Mouse (Mus musculus): ENCODE results near the gene Rbm24.

Gene Rbm24

DNA sequence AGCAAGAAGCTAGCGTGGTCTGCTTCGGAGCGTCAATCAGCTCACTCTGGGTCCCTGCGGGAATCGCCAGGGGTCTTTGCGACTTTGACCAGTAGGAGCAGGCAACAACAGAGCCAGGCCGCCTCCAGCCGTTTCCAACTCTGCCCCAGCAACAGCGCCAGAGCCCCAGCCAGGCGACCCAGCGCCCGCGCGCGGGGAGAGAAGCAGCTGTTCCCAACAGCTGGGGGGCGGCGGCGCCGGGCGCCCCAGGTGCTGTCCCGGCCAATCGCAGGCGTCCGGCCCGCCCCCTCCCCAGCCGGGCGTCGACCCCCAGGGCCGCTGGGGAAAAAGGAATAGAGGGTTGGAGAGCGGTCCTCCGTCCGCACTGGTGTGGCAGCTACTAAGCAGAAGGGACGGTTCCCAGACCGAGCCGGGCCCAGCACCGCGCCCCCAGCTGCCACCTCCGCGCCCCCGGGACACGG, at the start of gene Rbm24:
Rbm24 (plus strand) TSS at position 294 of the 461 bp plus-strand sequence.
- DNase-seq = peak; percentile 15

DNA sequence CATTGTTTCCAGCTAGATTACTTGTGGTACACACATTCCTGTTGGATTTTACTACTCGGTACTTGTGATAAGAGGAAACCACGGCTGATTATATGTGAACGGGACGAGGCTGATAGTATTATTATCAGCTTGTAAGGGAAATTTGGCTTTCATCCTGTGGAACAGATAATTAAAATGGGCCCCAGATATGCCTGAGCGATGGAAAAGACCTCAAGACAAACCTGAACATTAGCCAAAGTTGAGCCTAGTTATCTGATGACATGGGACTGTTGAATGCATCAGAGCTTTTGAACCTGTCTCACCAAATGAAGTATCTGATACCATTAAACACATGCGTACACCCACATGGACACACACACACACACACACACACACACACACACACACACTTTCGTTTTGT, 45.4 kb upstream of the Rbm24 start:
- no peak for DNase-seq

- no peak for DNase-seq
Measured at GRCm38 (mm10) chr13:46375371-46375770, 42.9 kb upstream of the Rbm24 start.

DNA sequence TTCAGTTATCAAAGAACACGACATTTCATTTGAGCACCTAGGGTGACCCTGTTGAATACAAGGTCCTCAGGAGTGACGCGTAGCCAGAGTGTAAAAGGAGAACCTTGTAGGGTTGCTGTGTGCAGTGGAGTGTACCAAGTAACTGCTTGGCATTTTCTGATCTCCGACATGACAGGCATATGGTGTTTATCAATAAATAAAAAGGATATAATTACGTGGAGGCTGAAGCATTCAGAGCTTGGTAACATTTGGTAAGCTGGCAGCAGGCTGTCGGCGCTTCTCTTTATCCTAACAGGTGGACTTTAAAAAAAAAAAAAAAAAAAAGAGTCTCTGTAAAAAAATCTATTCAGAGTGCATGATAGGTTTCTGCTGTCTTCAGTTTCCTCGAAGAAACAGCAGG, 30.8 kb upstream of the Rbm24 start:
- DNase-seq = no peak

DNA sequence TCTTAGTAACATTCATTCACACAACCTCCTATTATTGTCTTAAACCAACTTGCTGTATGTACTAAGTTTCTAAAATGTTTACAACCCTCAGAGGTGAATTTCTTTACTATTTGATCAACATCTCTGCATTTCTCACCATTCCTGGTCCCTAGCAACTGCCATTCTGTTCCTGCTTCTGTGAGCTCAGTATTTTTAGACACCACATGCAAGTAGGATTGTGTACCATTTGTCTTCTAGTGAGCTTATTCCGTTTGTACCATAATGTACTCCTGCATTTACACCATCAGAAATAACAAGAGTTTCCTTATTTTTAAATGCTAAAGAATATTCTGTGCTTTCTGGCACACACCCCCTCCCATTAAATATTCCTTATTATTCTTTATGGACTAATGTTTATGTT, 26.6 kb upstream of the Rbm24 start:
- no peak for DNase-seq

- no peak for DNase-seq
Measured at GRCm38 (mm10) chr13:46392893-46393292, 25.3 kb upstream of the Rbm24 start.

DNA sequence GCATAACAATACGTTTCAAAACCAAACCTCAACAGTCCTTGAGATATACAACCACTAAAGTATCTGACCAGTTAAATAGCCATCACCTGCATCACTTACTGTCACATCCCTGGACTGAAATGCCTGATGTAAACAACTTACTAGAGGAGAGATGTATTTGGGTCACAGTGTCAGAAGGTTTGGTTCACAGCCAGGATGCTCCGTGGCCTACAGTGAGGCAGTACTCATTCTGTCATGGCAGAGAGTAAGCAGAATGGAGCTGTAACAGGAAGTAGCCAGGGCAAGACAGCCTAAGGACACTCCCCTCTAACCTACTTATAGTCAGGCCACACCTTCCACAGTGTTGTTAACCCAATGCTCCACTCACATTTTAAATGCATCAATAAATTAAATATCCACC, 24.3 kb upstream of the Rbm24 start:
- no peak for DNase-seq

- DNase-seq = no peak
Measured at GRCm38 (mm10) chr13:46397235-46397634, 21.0 kb upstream of the Rbm24 start.

DNA sequence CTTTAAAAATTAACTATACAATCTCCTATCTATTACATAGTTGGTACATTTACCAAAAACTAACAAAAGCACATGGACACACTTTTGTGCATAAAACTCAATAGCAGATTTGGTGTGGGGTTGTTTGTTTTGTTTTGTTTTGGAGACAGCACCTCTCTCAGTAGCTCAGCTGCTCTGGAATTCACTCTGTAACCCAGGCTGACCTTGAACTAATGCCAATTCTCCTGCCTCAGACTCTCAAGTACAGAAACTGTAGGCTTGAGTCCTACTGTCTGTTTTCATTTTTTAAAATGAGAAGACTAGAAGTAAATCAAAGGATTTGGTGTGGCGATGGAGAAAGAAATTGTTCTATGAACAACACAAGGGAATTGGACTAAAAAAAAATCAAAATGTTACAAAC, 11.1 kb upstream of the Rbm24 start:
- no peak for DNase-seq

DNA sequence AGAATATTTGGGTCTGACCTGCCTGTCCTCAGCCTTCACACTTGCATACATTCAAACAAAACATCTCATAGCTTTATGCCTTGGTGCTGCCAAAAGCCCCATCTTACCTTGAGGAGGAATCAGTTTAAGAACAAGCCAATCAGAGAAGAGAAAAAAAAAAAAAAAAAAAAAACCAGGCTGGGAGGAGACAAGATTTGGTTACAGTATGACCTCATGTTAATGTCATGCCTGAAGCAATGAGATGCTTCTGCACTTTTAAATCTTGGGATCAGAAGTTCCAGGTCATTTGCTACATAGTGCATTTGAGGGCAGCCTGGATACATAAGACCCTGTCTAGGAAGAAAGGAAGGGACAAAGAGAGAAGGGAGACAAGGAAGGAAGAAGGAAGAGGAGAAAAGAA, 6.0 kb upstream of the Rbm24 start:
- DNase-seq = no peak

- DNase-seq = no peak
Measured at GRCm38 (mm10) chr13:46413588-46413987, 4.6 kb upstream of the Rbm24 start.

DNA sequence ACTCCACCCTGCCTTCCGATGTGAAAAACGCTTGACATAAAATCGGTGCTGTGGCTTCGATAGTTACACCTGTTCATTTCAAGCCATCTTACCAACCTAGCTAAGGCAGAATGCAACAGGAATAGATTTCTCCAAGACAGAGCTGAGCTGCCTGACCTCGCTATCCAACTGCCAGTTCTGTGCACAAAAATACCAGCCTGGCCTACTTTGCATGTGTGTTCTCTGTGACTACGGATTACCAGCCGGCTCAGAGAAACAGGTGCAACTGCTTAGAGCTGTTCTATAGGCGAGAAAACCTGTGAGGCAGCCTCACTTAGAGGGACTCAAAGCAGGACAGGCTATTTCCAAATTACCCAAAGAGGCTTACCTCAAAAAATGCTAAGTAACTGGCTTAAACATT, 4.2 kb upstream of the Rbm24 start:
- no peak for DNase-seq

- no peak for DNase-seq
Measured at GRCm38 (mm10) chr13:46416021-46416420, 2.2 kb upstream of the Rbm24 start.

DNA sequence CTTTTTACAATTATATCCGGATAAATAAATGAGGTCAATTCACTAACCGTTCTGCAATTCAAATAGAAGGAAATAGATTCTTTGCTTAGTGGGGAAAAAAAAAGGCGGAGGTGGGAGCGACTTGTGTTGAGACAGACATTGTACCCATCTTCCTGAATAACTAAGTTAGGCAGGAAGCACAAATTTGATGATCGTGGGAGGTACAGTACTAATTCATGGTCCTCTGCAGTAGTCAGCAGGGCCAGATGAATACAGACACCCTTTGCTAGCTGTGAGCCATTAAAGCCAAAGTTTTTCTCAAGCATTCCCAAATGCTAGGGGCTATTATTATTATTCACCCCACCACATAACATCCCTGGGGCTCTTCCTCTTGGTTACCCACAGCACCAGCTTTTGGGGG, 640 bp upstream of the Rbm24 start:
- no peak for DNase-seq

DNA sequence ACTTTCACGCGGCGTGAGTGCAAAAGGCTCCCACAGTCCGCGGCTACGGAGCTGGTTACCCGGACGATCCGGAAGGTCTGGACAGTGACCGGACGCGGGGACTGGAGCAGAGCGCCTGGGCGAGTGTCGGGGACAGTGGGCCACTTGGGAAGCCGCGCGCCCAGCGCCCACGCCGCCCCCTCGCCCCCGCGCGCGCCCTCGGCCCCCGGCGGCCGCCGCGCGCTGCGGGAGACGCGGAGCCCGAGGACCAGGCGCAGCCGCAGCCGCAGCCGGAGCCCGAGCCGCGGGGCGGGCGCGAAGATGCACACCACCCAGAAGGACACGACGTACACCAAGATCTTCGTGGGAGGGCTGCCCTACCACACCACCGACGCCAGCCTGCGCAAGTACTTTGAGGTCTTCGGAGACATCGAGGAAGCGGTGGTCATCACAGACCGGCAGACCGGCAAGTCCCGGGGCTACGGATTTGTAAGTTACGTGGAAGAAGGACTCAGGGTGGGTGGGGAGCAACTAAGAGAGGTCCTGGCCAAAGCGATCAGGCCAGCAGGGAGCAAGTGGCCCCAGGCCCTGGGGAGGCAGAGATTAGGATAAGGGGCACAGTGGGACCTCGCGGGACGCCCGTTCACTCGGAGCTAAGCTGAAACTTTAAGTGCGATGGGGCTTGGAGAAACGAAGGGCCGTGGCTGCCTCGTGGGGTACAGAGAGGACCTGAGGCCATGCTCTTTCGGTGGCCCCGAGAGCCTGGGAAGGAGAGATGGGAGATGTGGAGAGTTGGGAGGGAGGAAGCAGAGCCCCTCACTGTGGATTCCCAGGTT, 704 bp downstream of the Rbm24 start:
- peak; percentile 19 for DNase-seq

DNA sequence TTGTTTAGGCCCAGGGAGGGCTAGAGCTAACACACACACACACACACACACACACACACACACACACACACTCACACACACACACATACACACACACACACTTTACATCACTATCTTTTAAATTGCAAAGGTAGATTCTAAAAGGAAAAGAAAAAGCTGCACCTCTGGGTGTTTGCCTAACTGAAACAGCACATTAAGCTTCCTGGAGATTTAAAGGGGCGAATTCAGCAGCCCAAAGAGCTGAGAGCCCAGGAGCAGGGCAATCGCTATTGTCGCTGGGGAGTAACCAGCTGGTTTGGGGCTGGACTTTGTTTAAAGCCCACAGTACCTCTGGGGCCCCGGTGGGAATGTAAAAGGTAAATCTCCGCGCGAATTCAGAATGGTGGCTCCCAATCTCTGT, 1.4 kb downstream of the Rbm24 start:
- DNase-seq = no peak

DNA sequence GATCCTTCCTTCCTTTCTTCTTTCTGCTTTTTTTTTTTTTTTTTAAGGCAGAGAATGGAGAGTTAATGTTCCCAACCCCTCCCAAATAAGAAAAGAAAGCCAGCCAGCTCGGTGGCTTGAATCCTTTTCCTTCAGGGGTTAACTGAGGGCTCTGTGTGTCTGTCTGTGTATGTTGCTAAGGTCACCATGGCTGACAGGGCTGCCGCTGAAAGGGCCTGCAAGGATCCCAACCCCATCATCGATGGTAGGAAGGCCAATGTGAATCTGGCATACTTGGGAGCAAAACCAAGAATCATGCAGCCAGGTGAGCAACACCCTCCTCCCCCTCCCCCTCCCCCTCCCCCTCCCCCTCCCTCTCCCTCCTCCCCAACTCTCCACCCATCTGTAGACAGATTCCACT, 1.9 kb downstream of the Rbm24 start:
- DNase-seq = no peak

DNA sequence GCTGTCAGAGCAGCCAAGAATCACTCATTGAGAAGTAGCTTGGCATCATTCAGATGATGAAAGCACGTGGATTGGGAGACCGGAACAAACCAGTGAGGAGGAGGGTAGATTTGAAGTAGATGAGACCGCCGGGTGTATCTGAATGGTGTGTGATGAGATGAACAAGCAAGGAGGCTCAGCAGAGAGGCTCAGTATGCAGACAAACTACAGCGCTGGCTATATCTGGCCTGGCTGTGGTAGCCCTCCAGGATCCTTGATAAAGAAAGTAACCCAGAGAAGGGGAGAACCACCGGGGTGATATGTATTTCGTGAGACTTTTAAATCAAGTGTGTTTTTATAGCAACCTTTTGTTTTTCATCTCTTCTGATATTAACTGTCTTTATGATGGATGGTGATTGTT, 5.6 kb downstream of the Rbm24 start:
- DNase-seq = no peak

DNA sequence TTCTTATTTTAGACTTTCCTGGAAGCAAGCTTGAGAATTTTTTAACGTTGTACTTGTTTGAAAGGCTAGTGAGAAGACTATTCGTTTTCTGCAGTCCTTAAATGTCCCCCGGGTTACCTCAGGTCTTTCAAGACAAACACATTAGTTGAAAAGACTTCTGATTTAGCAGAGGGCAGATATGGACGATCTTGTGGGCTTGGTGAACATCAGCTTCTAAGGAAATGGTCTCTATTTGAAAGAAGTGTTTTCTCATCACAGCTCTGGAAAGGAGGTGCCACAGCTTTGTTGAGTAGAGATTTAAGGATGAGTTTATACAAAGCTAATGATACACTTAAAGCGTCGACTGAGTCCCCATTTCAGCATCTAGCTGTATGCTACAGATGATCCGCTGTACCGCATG, 6.1 kb downstream of the Rbm24 start:
- no peak for DNase-seq

DNA sequence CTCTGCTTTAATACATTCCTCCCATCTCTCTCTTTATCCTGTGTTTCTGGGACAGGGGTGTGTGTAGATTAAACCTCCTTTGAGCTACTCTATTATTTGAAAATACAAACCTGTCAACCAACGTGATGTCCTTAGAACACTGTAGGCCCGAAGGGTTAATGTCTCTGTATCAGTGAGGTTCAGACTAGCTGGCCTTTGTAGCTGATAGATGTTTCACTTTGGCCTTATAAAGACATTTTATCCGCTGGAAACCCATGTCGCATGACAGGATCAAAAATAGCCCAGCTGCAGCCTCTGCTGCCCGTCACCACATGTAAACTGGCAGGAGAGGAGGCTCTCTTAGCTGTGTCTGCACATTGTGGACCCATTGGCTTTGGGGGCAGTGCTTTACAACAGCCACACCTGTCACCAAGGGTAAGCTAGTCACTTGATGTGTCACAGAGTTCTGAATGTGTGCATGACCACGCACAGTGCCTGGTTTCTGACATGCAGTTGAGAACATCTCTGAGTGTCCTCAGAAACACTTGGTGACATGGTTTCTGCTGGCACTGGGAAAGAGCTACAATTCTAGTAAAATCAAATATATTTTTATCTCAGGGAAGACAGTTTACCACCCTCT, 8.5 kb downstream of the Rbm24 start:
- DNase-seq = no peak

- DNase-seq = no peak
Measured at GRCm38 (mm10) chr13:46428964-46429363, 10.7 kb downstream of the Rbm24 start.

- no peak for DNase-seq
Measured at GRCm38 (mm10) chr13:46429866-46430265, 11.6 kb downstream of the Rbm24 start.

- no peak for DNase-seq
Measured at GRCm38 (mm10) chr13:46433880-46434560, 15.8 kb downstream of the Rbm24 start.

DNA sequence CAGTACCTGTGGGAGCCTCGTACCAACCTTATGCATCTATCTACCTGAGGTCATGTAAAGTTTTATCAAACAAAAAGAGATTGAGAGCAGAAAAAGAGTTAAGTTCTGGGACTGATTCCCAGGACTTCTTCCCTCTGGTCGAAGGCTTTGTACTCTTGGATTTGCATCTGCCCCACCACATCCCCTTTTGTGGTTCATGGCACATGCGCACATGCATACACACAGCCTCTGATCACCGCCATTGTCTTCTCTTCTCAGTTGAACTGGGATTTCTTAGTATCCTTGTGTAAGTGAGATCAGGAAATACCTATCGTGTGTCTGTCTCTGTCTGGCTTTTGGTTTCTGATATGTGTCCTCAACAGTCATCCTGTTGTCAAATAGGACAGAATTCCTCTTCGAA, 20.7 kb downstream of the Rbm24 start:
- no peak for DNase-seq

Data from cerebellum, adult 9-11 months (tissue).